Mouse (Mus musculus) heart, embryonic 16.5 days (tissue): ENCODE measurements around the gene Mansc4. TPM values are rescaled to one million over a fixed set of nuclear protein-coding genes. Genes with fewer than 3 reads are reported as not detected.

Experiments
- ATAC-seq: fragments of 200-750 bp; cut with Nextera tagmentation; replicated peaks from 2 replicates; pipeline ENCODE4 v1.8.0; 2017; ENCODE audit warnings: moderate number of reproducible peaks; ENCODE audit not compliant: insufficient read depth, low FRiP score; ENCODE audit errors: extremely low read depth
- H3K27ac ChIP-seq: fragments of 300-500 bp; sonication (generic); 2 replicates; pipeline ENCODE4 v1.5.1; 2014; ENCODE audit warnings: mild to moderate bottlenecking, low read length, control low read depth, moderate library complexity
- H3K27me3 ChIP-seq: fragments of 300-500 bp; sonication (generic); 2 replicates; pipeline ENCODE4 v1.6.1; 2014; ENCODE audit warnings: low read length, mixed read lengths; ENCODE audit not compliant: control insufficient read depth, insufficient read depth
- H3K36me3 ChIP-seq: fragments of 300-500 bp; sonication (generic); 2 replicates; pipeline ENCODE4 v1.6.1; 2014; ENCODE audit not compliant: control insufficient read depth, insufficient read depth
- H3K4me1 ChIP-seq: fragments of 300-500 bp; sonication (generic); 2 replicates; pipeline ENCODE4 v1.6.1; 2014; ENCODE audit warnings: low read length, mixed read lengths; ENCODE audit not compliant: control insufficient read depth, insufficient read depth
- H3K4me2 ChIP-seq: fragments of 300-500 bp; sonication (generic); 2 replicates; pipeline ENCODE4 v1.6.1; 2014; ENCODE audit warnings: low read depth, mild to moderate bottlenecking, control low read depth, low read length
- H3K4me3 ChIP-seq: fragments of 300-500 bp; sonication (generic); 2 replicates; pipeline ENCODE4 v1.5.1; 2014; ENCODE audit warnings: mild to moderate bottlenecking, control low read depth, low read length
- H3K9ac ChIP-seq: fragments of 300-500 bp; sonication (generic); 2 replicates; pipeline ENCODE4 v1.6.1; 2014; ENCODE audit warnings: low read length, control low read depth
- H3K9me3 ChIP-seq: fragments of 300-500 bp; sonication (generic); replicated peaks from 2 replicates; pipeline ENCODE4 v1.6.1; 2016; ENCODE audit warnings: low read length; ENCODE audit not compliant: control insufficient read depth
- WGBS: fragments of 180-500 bp; shearing (Covaris S2); extraction: QIAGEN DNeasy Blood & Tissue Kit; methylation state at CpG from one replicate; pipeline ENCODE4 v1.1.7; 2014; 5-methylcytosine and 5-hydroxymethylcytosine counted together
- polyA plus RNA-seq: library from polyadenylated mRNA; unstranded; fragments of >200 nt; fragmentation: Nextera tagmentation; extraction: Ambion mirVana; gene quantifications from 2 replicates; pipeline ENCODE4 v1.2.1, GENCODE M21; 2015

The Mansc4 gene
- polyA plus RNA-seq, 1 experiment from 2014 or later = 1.2 TPM

DNA sequence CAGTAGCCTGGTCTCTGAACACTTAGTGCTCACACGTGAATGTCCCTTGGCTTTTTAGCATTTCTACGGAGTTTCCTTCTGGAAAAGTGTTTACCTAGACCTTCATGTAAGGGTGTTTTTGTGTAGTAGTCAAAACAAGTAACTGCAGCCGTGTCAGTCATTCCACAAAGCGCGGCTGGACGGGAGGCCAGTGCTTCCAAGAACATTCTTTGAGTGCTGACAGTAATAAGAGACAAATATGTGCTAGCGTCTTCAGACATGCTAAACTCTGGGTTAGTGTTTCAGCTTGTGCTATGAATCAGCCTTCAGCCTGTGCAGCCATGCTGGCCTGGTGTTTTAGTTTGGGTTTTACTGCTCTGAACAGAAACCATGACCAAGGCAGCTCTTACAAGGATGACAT lies 24.1 kb downstream of the Mansc4 start:
- H3K4me1 ChIP-seq = peaks cover 3% of the 10 kb centered on the region; the same call in 1 of the 2 replicates
- H3K9ac ChIP-seq = no peak overlapping the region
- no peaks in the 10 kb centered on the region for H3K27me3 ChIP-seq
- H3K4me3 ChIP-seq = no peak overlapping the region
- peaks cover 35% of the 10 kb centered on the region for H3K36me3 ChIP-seq
- H3K9me3 ChIP-seq = no peaks in the 10 kb centered on the region
- H3K4me2 ChIP-seq = no peak overlapping the region
- ATAC-seq = no peak
- no peak overlapping the region for H3K27ac ChIP-seq
- WGBS = 73% methylated on average over 7 of the region's 7 CpGs

DNA sequence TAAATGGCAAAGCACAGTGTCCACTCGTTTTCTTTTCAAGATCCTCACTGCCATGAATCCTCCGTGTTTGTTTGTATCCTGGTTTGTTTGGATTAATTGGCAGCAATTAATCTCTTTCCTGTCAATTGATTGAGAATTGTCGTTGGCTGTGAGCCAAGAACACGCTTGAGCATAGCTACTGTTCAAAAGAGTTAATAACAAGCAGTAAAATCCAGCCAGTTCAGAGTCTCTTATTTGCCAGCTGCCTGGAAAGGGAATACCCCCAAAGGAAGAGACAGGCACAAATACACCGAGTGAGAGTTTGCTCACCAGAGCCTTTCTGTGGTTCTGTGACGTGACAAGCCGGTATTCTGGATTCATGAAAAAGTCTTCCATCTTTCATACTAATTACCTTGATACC lies 24.8 kb downstream of the Mansc4 start:
- H3K36me3 ChIP-seq = peaks cover 39% of the 10 kb centered on the region
- H3K27me3 ChIP-seq = no peaks in the 10 kb centered on the region
- WGBS = 80% methylated on average over 7 of the region's 7 CpGs
- H3K27ac ChIP-seq = no peak overlapping the region
- H3K4me2 ChIP-seq = no peak overlapping the region
- H3K9me3 ChIP-seq = no peaks in the 10 kb centered on the region
- H3K4me3 ChIP-seq = no peak overlapping the region
- peaks cover 3% of the 10 kb centered on the region; the same call in 1 of the 2 replicates for H3K4me1 ChIP-seq
- H3K9ac ChIP-seq = no peak overlapping the region
- ATAC-seq = no peak

DNA sequence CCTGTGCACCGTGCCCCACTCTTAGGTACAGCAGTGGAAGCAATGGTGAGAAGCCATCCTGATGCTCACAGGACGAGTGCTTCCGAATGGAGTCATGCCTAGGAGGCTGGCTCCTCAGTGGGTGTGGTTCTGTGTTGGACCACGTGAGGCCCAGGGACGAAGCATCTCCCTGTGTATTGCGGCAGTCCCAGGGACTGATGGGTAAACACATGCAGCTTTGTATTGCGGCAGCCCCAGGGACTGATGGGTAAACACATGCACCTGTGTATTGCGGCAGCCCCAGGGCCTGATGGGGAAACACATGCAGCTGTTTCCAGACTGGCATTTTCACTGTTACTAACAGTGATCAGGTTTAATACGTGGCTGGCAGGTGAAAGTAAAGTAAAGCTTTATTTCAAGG lies 25.2 kb downstream of the Mansc4 start:
- H3K9me3 ChIP-seq = no peaks in the 10 kb centered on the region
- peaks cover 35% of the 10 kb centered on the region for H3K36me3 ChIP-seq

DNA sequence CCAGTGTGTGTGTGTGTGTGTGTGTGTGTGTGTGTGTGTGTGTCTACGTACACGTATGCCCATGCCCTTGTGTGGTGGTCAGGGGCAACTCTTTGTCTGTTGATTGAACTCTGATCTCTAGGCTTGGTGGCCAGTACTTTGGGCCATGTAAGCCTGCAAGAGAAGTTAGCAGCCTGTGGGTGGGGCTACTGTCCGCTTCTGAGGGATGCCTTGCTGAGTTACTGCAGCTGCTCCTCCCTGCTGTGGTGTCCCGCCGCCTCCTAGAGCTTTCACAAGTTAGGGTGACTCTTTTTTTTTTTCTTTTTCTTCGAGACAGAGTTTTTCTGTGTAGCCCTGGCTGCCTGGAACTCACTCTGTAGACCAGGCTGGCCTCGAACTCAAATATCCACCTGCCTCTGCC lies 27.5 kb downstream of the Mansc4 start:
- no peak overlapping the region for H3K4me3 ChIP-seq
- H3K36me3 ChIP-seq = peaks cover 46% of the 10 kb centered on the region
- H3K9ac ChIP-seq = no peak overlapping the region
- H3K27me3 ChIP-seq = no peaks in the 10 kb centered on the region
- no peak overlapping the region for H3K27ac ChIP-seq
- H3K4me1 ChIP-seq = peaks cover 12% of the 10 kb centered on the region
- H3K9me3 ChIP-seq = no peaks in the 10 kb centered on the region
- WGBS = 70% methylated on average over 7 of the region's 7 CpGs
- no peak for ATAC-seq
- no peak overlapping the region for H3K4me2 ChIP-seq

More for the DNA sequence above, 25.2 kb downstream of the Mansc4 start:
- ATAC-seq = no peak
- Histone ChIP-seq H3K9ac (no peak overlapping the region), H3K27ac (no peak overlapping the region), H3K4me1 (peaks cover 3% of the 10 kb centered on the region; the same call in 1 of the 2 replicates), H3K4me2 (no peak overlapping the region), H3K4me3 (no peak overlapping the region), H3K27me3 (no peaks in the 10 kb centered on the region)
- WGBS = 89% methylated on average over 9 of the region's 9 CpGs

DNA sequence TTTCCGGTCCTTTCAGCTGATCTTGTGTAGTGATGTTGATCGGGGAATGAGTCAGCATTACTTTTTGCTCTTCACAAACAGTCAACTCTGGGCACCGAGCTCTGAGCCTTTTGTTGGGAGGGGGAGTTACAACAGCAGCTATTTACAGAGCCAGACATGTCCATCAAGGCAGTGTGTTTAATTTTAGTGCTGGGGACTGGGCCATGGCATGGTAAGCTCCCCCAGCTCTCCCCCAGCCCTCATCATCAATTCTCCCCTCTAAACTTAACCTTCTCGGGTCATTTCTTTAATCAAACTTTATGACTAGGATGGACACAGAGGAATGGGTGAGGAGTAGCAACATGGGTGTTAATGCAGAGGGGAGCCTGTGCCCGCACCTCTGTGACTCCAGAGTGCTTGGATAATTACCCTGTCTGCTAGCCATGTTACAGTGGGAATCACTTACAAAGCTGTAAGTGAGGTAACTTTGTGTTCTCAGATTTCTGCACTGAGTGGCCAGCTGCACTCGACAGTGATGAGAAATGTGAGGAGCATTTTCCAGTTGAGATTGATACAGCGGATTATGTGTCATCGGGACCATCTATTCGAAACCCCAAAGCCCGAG lies 31.4 kb downstream of the Mansc4 start:
- Histone ChIP-seq H3K27me3 (no peaks in the 10 kb centered on the region), H3K4me1 (peaks cover 12% of the 10 kb centered on the region), H3K27ac (no peak overlapping the region), H3K9ac (no peak overlapping the region), H3K9me3 (no peaks in the 10 kb centered on the region), H3K4me2 (no peak overlapping the region), H3K36me3 (peaks cover 43% of the 10 kb centered on the region), H3K4me3 (no peak overlapping the region)
- no peak; the same call in 1 of the 2 replicates for ATAC-seq
- 71% methylated on average over 10 of the region's 10 CpGs for WGBS

DNA sequence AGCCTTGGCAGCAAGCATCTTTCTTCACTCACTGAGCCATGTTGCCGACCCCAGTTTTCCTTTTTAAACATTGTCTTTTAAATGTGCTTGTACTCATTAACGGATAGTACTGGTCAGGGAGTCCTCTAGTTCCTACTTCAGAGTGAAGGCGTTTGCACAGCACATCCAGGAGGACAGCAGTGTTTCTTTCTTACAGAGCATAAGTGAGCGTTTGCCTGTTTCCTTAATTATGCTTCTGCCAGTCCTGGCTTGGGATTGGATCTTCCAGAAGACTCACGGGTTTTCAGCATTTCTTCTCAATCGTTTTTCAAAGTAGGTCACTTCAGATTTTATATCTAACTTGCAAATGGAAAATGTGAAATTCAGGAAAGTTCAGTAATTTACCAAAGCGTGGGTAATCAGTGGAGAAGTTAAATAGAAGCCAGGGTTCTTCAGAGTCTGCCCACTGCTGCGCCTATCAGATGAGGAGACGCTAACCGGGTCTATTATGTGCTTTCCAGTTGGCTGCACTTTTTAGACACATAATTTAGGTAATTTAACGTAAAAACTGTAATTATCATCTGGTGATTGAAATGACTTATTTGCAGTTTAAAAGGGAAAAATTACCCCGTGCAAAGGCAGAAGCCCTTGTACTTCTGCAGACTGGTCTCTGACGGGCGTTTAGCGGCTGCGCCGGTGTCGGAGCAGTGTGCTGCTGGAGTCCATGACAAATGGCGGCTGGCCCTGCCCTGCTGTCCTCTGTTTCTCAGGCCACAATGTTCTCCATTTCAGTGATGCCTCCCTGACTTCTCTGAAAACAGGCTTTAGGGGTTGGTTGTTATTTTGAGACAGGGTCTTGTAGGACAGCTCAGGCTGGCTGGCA lies 32.8 kb downstream of the Mansc4 start:
- Histone ChIP-seq H3K27me3 (no peaks in the 10 kb centered on the region), H3K4me2 (no peak overlapping the region), H3K9ac (no peak overlapping the region), H3K36me3 (peaks cover 50% of the 10 kb centered on the region), H3K4me3 (no peak overlapping the region), H3K27ac (no peak overlapping the region), H3K4me1 (peaks cover 12% of the 10 kb centered on the region), H3K9me3 (no peaks in the 10 kb centered on the region)
- WGBS = 89% methylated on average over 19 of the region's 19 CpGs
- ATAC-seq = no peak

DNA sequence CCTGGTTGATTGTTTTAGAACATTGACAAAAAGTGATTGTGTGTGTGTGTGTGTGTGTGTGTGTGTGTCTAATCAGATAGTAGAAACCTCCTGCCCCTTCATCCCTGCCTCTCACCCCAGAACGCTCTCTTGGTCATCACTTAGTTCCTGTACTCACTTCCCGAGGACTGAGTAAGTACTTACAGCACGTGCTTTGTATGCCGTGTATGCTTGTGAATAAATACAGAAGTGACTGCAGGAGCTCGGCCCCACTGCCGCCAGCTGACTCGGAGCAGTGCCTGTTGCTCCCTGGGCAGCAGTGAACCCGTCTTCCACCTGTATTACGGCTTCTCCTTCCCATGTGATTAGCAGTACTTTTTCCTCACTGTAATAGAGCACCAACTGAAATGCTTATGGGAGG lies 34.4 kb downstream of the Mansc4 start:
- H3K36me3 ChIP-seq = peaks cover 59% of the 10 kb centered on the region
- 91% methylated on average over 9 of the region's 9 CpGs for WGBS
- no peaks in the 10 kb centered on the region for H3K27me3 ChIP-seq
- H3K4me2 ChIP-seq = no peak overlapping the region
- no peak for ATAC-seq
- H3K4me3 ChIP-seq = no peak overlapping the region
- H3K27ac ChIP-seq = no peak overlapping the region
- H3K4me1 ChIP-seq = peaks cover 9% of the 10 kb centered on the region
- H3K9ac ChIP-seq = no peak overlapping the region
- H3K9me3 ChIP-seq = no peaks in the 10 kb centered on the region

DNA sequence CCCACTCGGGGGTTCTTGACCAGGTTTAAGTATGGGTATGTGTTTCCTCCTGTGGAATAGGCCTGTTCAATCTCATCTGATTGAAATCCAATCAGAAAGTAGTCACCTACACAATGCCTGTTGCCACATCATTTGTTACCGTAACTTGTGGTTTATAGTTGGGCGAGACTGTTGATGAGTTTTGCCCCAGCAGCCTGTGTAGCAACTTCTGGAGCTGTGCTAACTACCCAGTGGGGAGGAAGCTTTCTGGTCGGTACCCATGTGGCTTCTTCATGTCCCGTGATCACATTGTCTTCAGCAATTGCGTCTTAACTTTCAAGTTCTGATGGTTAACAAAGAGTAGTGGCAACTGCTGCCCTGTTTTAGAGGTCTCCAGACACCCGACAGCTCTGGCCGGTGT lies 35.2 kb downstream of the Mansc4 start:
- H3K9me3 ChIP-seq = no peaks in the 10 kb centered on the region
- WGBS = 95% methylated on average over 8 of the region's 8 CpGs
- peaks cover 62% of the 10 kb centered on the region for H3K36me3 ChIP-seq
- no peak overlapping the region for H3K4me2 ChIP-seq
- no peak overlapping the region for H3K9ac ChIP-seq
- peaks cover 9% of the 10 kb centered on the region for H3K4me1 ChIP-seq
- H3K27me3 ChIP-seq = no peaks in the 10 kb centered on the region
- H3K27ac ChIP-seq = no peak overlapping the region
- H3K4me3 ChIP-seq = no peak overlapping the region
- no peak for ATAC-seq

DNA sequence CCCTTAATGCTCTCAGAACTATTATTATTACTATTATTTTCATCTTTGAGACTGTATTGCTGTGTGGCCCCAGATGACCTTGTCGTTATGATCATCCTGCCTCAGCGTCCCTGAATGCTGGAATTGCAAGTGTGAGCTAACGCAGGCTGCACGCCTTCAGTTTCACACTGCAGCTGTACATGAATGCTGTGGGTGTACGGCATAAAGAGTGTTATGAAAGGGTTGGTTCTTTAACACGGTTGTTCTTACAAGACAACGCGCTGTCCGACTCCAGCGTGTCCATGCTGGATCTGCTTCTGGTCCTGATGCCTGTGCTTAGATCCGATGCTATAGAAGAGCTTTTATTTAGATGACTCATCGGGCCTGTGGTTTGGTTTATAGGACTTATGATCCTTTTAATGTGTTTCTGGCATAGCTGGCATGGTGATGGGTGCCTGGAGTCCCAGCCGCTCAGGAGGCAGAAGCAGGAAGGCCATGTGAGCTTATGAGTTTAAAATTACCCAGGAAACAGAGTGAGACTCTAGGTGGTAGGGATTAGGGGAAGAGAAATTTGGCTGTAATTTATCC lies 37.5 kb downstream of the Mansc4 start:
- WGBS = 94% methylated on average over 13 of the region's 13 CpGs
- Histone ChIP-seq H3K27me3 (no peaks in the 10 kb centered on the region), H3K9me3 (no peaks in the 10 kb centered on the region), H3K9ac (no peak overlapping the region), H3K36me3 (peaks cover 48% of the 10 kb centered on the region), H3K27ac (no peak overlapping the region), H3K4me3 (no peak overlapping the region), H3K4me1 (peaks cover 2% of the 10 kb centered on the region), H3K4me2 (no peak overlapping the region)
- no peak for ATAC-seq
